22 mouse cellular contexts compared by ENCODE assay signal in genomic region chr6:7082054-7082453, GRCm38 (mm10).
A peak's percentile ranks its signal among the peaks of the same experiment; 100 is the strongest.
DNase-seq lines count a peak whose midpoint lies in the region; ATAC-seq lines count a peak whose summit lies in the region.
"Had no signal": no experiment of that assay in that cellular context is flagged by ENCODE, and none has a peak within 500 bp of the region (broad histone marks: within the 10 kb centered on the region; RNA-seq: fewer than 3 reads in every experiment).

No protein-coding gene starts in this region.

- peak; percentile 73 for DNase-seq in midbrain, embryonic 11.5 days (ENCODE audit: low spot score, missing footprints)
- no peak for DNase-seq in midbrain, embryonic 10.5 days (ENCODE audit: low spot score)
- DNase-seq in midbrain, embryonic 14.5 days = no peak
- DNase-seq in adrenal gland, postnatal 4 days (ENCODE audit: low spot score in 2 of 2) = no peak
- no peak for DNase-seq in limb, embryonic 10.5 days (ENCODE audit: low spot score)
- DNase-seq in urinary bladder, postnatal 10 days (ENCODE audit: low spot score) = no peak
- DNase-seq: adrenal gland, adult 2 months; cerebellum, adult 2 months; gastrocnemius, postnatal 14 days; heart, adult 11 months; kidney, adult 9 months; kidney, postnatal 14 days; liver, postnatal 0 days; thymus, postnatal 14 days had no signal

- no peaks in the 10 kb centered on the region for H3K4me1 ChIP-seq in midbrain, embryonic 11.5 days (ENCODE audit: control insufficient read depth, insufficient read depth, low read length)
- H3K4me1 ChIP-seq in midbrain, embryonic 10.5 days = peaks cover 22% of the 10 kb centered on the region
- no peaks in the 10 kb centered on the region for H3K4me1 ChIP-seq in forebrain, embryonic 15.5 days
- 0 out of 2 replicates have a peak, but pooled peaks cover 2% of the 10 kb centered on the region for H3K4me1 ChIP-seq in midbrain, embryonic 14.5 days (ENCODE audit: control insufficient read depth, insufficient read depth, low read length)
- H3K4me1 ChIP-seq in limb, embryonic 10.5 days = no peaks in the 10 kb centered on the region
- H3K4me1 ChIP-seq: limb, embryonic 12.5 days had no signal

- H3K9me3 ChIP-seq in midbrain, embryonic 11.5 days (ENCODE audit: control insufficient read depth, low read length) = no peaks in the 10 kb centered on the region
- no peaks in the 10 kb centered on the region for H3K9me3 ChIP-seq in midbrain, embryonic 10.5 days (replicated peaks)
- no peaks in the 10 kb centered on the region for H3K9me3 ChIP-seq in forebrain, embryonic 15.5 days
- no peaks in the 10 kb centered on the region for H3K9me3 ChIP-seq in midbrain, embryonic 14.5 days (ENCODE audit: control insufficient read depth, low read length)
- H3K9me3 ChIP-seq in limb, embryonic 10.5 days (replicated peaks) = no peaks in the 10 kb centered on the region
- H3K9me3 ChIP-seq: limb, embryonic 12.5 days had no signal

- WGBS in midbrain, embryonic 11.5 days = 79% methylated on average over 3 of the region's 3 CpGs
- WGBS in midbrain, embryonic 10.5 days = 80% methylated on average over 3 of the region's 3 CpGs
- WGBS in forebrain, embryonic 15.5 days = 54% methylated on average over 3 of the region's 3 CpGs
- WGBS in midbrain, embryonic 14.5 days = 49% methylated on average over 3 of the region's 3 CpGs
- WGBS in limb, embryonic 10.5 days = 79% methylated on average over 3 of the region's 3 CpGs

- no peak overlapping the region for H3K4me2 ChIP-seq in midbrain, embryonic 11.5 days
- H3K4me2 ChIP-seq in forebrain, embryonic 15.5 days (replicated peaks) = no peak overlapping the region
- no peak overlapping the region for H3K4me2 ChIP-seq in midbrain, embryonic 14.5 days (ENCODE audit: low read length)
- H3K4me2 ChIP-seq: heart, embryonic 11.5 days; limb, embryonic 12.5 days; liver, embryonic 11.5 days had no signal

- no peak overlapping the region for H3K4me3 ChIP-seq in midbrain, embryonic 11.5 days (ENCODE audit: low read depth, low read length)
- no peak overlapping the region for H3K4me3 ChIP-seq in midbrain, embryonic 10.5 days
- H3K4me3 ChIP-seq in forebrain, embryonic 15.5 days = no peak overlapping the region
- H3K4me3 ChIP-seq in midbrain, embryonic 14.5 days (replicated peaks; ENCODE audit: low read depth, low read length) = no peak overlapping the region
- H3K4me3 ChIP-seq in limb, embryonic 10.5 days = no peak overlapping the region
- H3K4me3 ChIP-seq: layer of hippocampus, adult 2 months; limb, embryonic 12.5 days had no signal

- no peaks in the 10 kb centered on the region for H3K27me3 ChIP-seq in midbrain, embryonic 11.5 days (ENCODE audit: control insufficient read depth, insufficient read depth, low read length)
- no peaks in the 10 kb centered on the region for H3K27me3 ChIP-seq in midbrain, embryonic 10.5 days (ENCODE audit: low read depth, poor library complexity, severe bottlenecking)
- H3K27me3 ChIP-seq in forebrain, embryonic 15.5 days = no peaks in the 10 kb centered on the region
- no peaks in the 10 kb centered on the region for H3K27me3 ChIP-seq in midbrain, embryonic 14.5 days (ENCODE audit: control insufficient read depth, insufficient read depth, low read length)
- no peaks in the 10 kb centered on the region for H3K27me3 ChIP-seq in limb, embryonic 10.5 days (ENCODE audit: low read depth, poor library complexity, severe bottlenecking)
- H3K27me3 ChIP-seq: limb, embryonic 12.5 days had no signal

- ATAC-seq in midbrain, embryonic 11.5 days (ENCODE audit: low FRiP score) = peak; percentile 68
- ATAC-seq in forebrain, embryonic 15.5 days (replicated peaks) = peak; percentile 41; the same call in 1 of the 2 replicates
- ATAC-seq in midbrain, embryonic 14.5 days (ENCODE audit: low FRiP score, low TSS enrichment) = peak; percentile 35; the same call in 1 of the 2 replicates
- ATAC-seq: intestine, embryonic 16.5 days; liver, postnatal 0 days; lung, postnatal 0 days had no signal

- H3K27ac ChIP-seq in midbrain, embryonic 11.5 days (ENCODE audit: low read depth, low read length) = no peak overlapping the region
- H3K27ac ChIP-seq in midbrain, embryonic 10.5 days (replicated peaks) = no peak overlapping the region
- H3K27ac ChIP-seq in forebrain, embryonic 15.5 days (replicated peaks) = no peak overlapping the region
- H3K27ac ChIP-seq in midbrain, embryonic 14.5 days (replicated peaks; ENCODE audit: low read depth, low read length) = peak overlapping the region; percentile 37; the same call in 1 of the 2 replicates
- no peak overlapping the region for H3K27ac ChIP-seq in limb, embryonic 10.5 days
- H3K27ac ChIP-seq: layer of hippocampus, adult 2 months; limb, embryonic 12.5 days; macrophage had no signal

- no peak overlapping the region for H3K9ac ChIP-seq in midbrain, embryonic 11.5 days (ENCODE audit: low read length)
- no peak overlapping the region for H3K9ac ChIP-seq in forebrain, embryonic 15.5 days (replicated peaks)
- H3K9ac ChIP-seq in midbrain, embryonic 14.5 days (replicated peaks; ENCODE audit: low read length) = no peak overlapping the region
- H3K9ac ChIP-seq: limb, embryonic 12.5 days; liver, postnatal 0 days had no signal

- H3K36me3 ChIP-seq in midbrain, embryonic 11.5 days (ENCODE audit: control insufficient read depth, insufficient read depth, low read length) = no peaks in the 10 kb centered on the region
- no peaks in the 10 kb centered on the region for H3K36me3 ChIP-seq in midbrain, embryonic 10.5 days
- no peaks in the 10 kb centered on the region for H3K36me3 ChIP-seq in forebrain, embryonic 15.5 days
- H3K36me3 ChIP-seq in midbrain, embryonic 14.5 days (ENCODE audit: control insufficient read depth, insufficient read depth, low read length) = no peaks in the 10 kb centered on the region
- no peaks in the 10 kb centered on the region for H3K36me3 ChIP-seq in limb, embryonic 10.5 days
- H3K36me3 ChIP-seq: limb, embryonic 12.5 days had no signal
